Mouse (Mus musculus) gonadal fat pad, adult 2 months (tissue): Measurements from ENCODE around the gene Unc13d. TPM values are rescaled to one million over a fixed set of nuclear protein-coding genes. Genes with fewer than 3 reads are reported as not detected.
"Not testable (repeated sequence)": the region's sequence is repeated elsewhere in the genome, so short reads cannot be mapped to it uniquely, and the experiment has no call there.

Experiments
- DNase-seq: peaks from one replicate; pipeline ENCODE4 v3.0.0-alpha.2; 2012; ENCODE audit warnings: low read depth
- polyA plus RNA-seq: library from polyadenylated mRNA; depleted of rRNA; stranded (reverse); fragments of >200 nt; gene quantifications from 2 replicates; pipeline ENCODE4 v1.2.3, GENCODE M21; 2012; rRNA removed

Gene Unc13d
- polyA plus RNA-seq: 1.3 and 1.6 TPM in 2 replicates

- no peak for DNase-seq
These were observed at the start of gene Unc13d for GRCm38 (mm10) chr11:116077446-116078204. Unc13d (minus strand) TSS chr11:116077961.

GRCm38 (mm10) chr11:116126261-116126660, 48.5 kb upstream of the Unc13d start:
- DNase-seq: no peak

- not testable (repeated sequence) for DNase-seq
These were observed 44.0 kb upstream of the Unc13d start for GRCm38 (mm10) chr11:116121731-116122245.

- no peak for DNase-seq
These were observed 40.1 kb upstream of the Unc13d start for GRCm38 (mm10) chr11:116117819-116118218.

- no peak for DNase-seq
These were observed 39.5 kb upstream of the Unc13d start for GRCm38 (mm10) chr11:116117241-116117640.

DNA sequence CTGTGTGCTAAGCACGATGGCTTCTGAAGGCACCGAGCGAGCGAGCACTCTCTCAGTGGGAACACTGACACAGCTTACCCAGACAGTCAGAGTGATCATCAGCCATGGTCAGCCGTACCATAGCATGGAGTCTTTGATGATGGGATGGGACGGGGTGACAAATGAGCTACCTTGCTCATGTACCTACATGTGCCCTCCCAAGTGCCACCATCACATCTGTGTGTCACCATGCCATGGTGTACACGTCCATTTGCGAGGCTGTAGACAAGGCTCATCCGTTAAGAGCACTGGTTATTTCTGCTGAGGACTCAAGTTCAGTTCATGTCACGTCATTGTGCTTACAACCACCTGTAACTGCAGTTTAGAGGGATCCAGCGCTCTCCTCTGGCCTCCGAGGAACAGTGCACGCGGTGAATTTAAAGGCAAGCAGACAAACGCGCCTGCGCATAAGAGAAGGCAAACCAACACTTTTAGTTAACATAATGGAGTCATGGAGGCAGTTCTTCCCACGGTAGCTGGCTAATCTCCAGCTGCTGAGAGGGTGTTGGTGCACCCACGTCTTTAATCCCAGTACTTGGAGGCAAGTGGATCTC, 33.9 kb upstream of the Unc13d start:
- DNase-seq: no peak

- DNase-seq: no peak
These were observed 33.3 kb upstream of the Unc13d start for GRCm38 (mm10) chr11:116111067-116111466.

DNA sequence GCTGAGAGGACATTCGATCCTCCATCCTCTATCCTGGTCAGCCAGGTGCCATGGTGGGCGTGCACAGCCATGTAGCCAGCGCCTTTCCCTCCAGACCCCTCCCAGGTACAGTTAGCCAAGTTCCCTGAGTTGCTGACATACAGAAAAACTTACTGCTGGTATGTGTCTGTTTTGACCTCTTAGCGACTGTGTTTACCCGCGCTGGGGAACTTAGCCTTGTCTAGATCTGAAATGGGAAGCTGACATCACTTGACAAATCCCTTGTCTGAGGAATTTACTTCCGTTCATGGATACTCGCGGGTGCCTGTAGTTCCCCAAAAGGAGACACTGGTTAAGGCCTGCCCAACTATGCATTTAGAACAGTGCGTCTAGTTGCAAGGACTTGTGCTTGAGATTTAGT, 32.8 kb upstream of the Unc13d start:
- DNase-seq: no peak

DNA sequence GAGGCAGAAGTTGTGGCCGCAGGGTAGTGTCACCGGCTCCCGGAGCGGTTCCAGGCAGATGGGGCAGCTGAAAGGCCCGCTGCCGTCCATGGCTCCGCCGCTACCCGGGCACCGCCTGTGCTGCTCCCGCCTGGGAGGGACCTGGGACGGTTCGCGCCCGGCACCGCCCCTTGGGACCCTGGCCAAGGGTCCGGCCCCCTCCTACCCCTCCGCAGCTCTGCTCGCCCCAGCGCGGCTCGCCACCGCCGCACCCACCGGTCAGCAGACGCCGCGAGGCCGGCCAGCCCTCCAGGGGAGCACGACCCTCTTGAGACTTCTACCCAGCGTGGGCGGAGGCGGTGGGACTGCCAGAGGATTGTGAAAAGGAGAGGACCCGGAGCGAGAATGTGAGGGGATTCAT, 32.4 kb upstream of the Unc13d start:
- no peak for DNase-seq

- no peak for DNase-seq
These were observed 31.8 kb upstream of the Unc13d start for GRCm38 (mm10) chr11:116109441-116110081.

GRCm38 (mm10) chr11:116108464-116109137, 30.8 kb upstream of the Unc13d start:
- DNase-seq: no peak

GRCm38 (mm10) chr11:116107777-116108285, 30.1 kb upstream of the Unc13d start:
- no peak for DNase-seq

GRCm38 (mm10) chr11:116106963-116107776, 29.4 kb upstream of the Unc13d start:
- no peak for DNase-seq

GRCm38 (mm10) chr11:116106154-116106962, 28.6 kb upstream of the Unc13d start:
- DNase-seq: no peak

DNA sequence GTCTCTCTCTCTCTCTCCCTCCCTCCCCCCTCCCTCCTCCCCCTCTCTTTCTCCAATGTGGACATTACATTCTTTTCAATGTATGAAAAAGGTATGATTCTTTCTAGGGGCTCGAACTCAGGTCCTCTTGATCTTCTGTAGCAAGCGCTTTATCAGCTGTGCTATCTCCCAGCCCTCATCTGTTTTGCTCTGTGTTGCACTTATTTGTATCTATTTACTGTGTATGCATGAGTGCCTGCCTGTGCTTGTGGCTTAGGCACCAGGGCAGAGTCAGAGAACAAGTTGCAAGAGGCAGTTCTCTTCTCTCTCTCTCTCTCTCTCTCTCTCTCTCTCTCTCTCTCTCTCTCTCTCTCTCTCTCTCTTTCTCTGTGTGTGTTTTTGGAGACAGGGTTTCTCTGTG, 27.3 kb upstream of the Unc13d start:
- DNase-seq: no peak

GRCm38 (mm10) chr11:116104006-116104646, 26.4 kb upstream of the Unc13d start:
- DNase-seq: no peak

GRCm38 (mm10) chr11:116103572-116103971, 25.8 kb upstream of the Unc13d start:
- no peak for DNase-seq

DNA sequence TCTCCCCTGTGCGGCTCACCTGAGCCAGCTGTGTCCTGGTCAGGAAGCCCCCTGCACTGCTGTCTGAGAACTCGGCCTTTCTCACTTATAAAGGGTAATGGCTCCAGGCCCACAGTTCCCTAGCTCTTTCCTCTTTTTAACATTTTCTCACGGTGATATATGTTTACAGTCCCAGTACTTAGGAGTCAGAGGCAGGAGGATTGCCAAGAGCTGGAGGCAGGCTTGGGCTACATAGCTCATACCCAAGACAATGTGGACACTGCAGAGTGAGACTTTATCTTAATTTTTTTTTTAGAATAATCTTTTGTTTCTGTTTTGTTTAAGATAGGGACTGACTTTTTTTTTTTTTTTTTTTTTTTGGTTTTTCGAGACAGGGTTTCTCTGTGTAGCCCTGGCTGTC, 24.7 kb upstream of the Unc13d start:
- DNase-seq: no peak

DNA sequence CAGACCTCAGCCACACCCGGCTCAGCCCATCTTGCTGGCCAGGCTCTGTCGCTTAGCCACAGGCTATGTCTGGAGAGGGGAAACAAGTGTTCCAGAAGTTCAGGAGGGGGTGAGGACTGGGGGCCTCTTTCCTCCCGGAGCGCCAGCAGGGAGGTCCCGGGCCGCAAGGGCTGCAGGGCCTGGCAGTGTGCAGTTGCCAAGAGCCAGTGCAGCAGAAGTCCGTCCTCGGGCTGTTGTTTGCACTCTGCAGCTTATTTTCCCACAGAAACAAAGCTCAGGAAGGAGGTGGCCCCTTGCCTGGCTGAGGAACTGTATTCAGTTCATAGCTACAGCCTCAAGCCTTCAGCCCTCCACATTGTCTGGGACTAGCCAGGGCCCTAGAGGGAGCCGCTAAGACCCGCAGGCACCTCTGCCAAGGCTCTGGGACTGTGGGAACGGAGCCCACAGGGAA, 24.2 kb upstream of the Unc13d start:
- DNase-seq: no peak

GRCm38 (mm10) chr11:116100839-116101238, 23.1 kb upstream of the Unc13d start:
- DNase-seq: no peak
